Mouse (Mus musculus) limb, embryonic 14.5 days (tissue): ENCODE data around the gene Triobp. TPM values are rescaled to one million over a fixed set of nuclear protein-coding genes. Genes with fewer than 3 reads are reported as not detected.

ENCODE experiments used
- ATAC-seq: fragments of 200-750 bp; cut with Nextera tagmentation; 2 replicates; pipeline ENCODE4 v1.8.0; 2017; ENCODE audit warnings: low read depth, moderate number of reproducible peaks, moderate TSS enrichment; ENCODE audit not compliant: low FRiP score
- DNase-seq: peaks from one replicate; pipeline ENCODE4 v3.0.0-alpha.2; 2015; ENCODE audit warnings: low spot score
- H3K27ac ChIP-seq: fragments of 300-500 bp; sonication (generic); replicated peaks from 2 replicates; pipeline ENCODE4 v1.5.1; 2014; ENCODE audit warnings: low read depth, mild to moderate bottlenecking, low read length, moderate library complexity, mixed read lengths
- H3K27me3 ChIP-seq: fragments of 300-500 bp; sonication (generic); 2 replicates; pipeline ENCODE4 v1.6.1; 2014; ENCODE audit warnings: low read length, mixed read lengths; ENCODE audit not compliant: control insufficient read depth, insufficient read depth
- H3K36me3 ChIP-seq: fragments of 300-500 bp; sonication (generic); 2 replicates; pipeline ENCODE4 v1.6.1; 2014; ENCODE audit warnings: mild to moderate bottlenecking, low read length, moderate library complexity, mixed read lengths; ENCODE audit not compliant: control insufficient read depth, insufficient read depth
- H3K4me1 ChIP-seq: fragments of 300-500 bp; sonication (generic); 2 replicates; pipeline ENCODE4 v1.6.1; 2014; ENCODE audit warnings: antibody characterized with exemption, low read length, mixed read lengths; ENCODE audit not compliant: control insufficient read depth, insufficient read depth
- H3K4me2 ChIP-seq: fragments of 300-500 bp; sonication (generic); replicated peaks from 2 replicates; pipeline ENCODE4 v1.6.1; 2014; ENCODE audit warnings: low read depth, mild to moderate bottlenecking, low read length, moderate library complexity; ENCODE audit not compliant: severe bottlenecking
- H3K4me3 ChIP-seq: fragments of 300-500 bp; sonication (generic); replicated peaks from 2 replicates; pipeline ENCODE4 v1.5.1; 2014; ENCODE audit warnings: low read length
- H3K9ac ChIP-seq: fragments of 300-500 bp; sonication (generic); 2 replicates; pipeline ENCODE4 v1.6.1; 2014; ENCODE audit warnings: mild to moderate bottlenecking, low read depth, low read length, moderate library complexity; ENCODE audit not compliant: severe bottlenecking
- H3K9me3 ChIP-seq: fragments of 300-500 bp; sonication (generic); 2 replicates; pipeline ENCODE4 v1.6.1; 2016; ENCODE audit warnings: low read length; ENCODE audit not compliant: control insufficient read depth
- POLR2A ChIP-seq: fragments of 200-500 bp; IDR thresholded peaks from 2 replicates; pipeline ENCODE4 v1.8.0; 2012; ENCODE audit warnings: inconsistent platforms, mild to moderate bottlenecking, moderate library complexity, borderline replicate concordance; ENCODE audit not compliant: insufficient read depth, insufficient read length; ENCODE audit errors: extremely low read depth
- WGBS: fragments of 180-500 bp; shearing (Covaris S2); extraction: QIAGEN DNeasy Blood & Tissue Kit; methylation state at CpG from one replicate; pipeline ENCODE4 v1.1.7; 2014; 5-methylcytosine and 5-hydroxymethylcytosine counted together
- polyA plus RNA-seq, 2 experiments: library from polyadenylated mRNA; depleted of rRNA in 1 of 2; stranded (reverse) in 1 of 2; unstranded in 1 of 2; fragments of >200 nt; fragmentation: Nextera tagmentation in 1 of 2; extraction: Ambion mirVana in 1 of 2; gene quantifications; 2 replicates each; pipeline versions ENCODE4 v1.2.1 to v1.2.3; 2012 to 2014

The Triobp gene
- polyA plus RNA-seq, 2 experiments, result 44.7 to 64.4 TPM

DNA sequence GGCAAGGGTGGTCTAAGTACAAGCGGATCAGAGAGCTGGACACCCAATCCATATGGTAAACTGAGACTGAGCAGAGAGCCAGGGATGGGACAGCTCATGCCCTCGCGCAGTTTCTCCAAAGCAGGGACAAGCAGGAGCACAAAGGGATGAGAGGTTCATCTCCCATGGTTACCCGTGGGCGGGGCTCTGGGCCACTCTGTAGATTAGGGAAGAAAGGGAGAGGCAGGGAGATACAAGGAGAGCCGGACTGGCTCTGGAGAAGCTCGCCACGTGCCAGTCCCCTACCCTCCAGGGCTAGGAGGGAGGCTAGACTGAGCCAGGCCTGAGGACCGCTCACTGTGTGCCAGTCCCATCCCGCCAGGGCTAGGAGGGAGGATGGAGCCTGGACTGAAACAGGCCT lies 10.2 kb upstream of the Triobp start:
- DNase-seq, result no peak
- no peak for TF ChIP-seq POLR2A
- Histone ChIP-seq H3K9ac (no peak overlapping the region), H3K36me3 (peaks cover 47% of the 10 kb centered on the region), H3K9me3 (no peaks in the 10 kb centered on the region), H3K4me1 (peaks cover 6% of the 10 kb centered on the region), H3K4me3 (no peak overlapping the region), H3K4me2 (no peak overlapping the region), H3K27me3 (no peaks in the 10 kb centered on the region), H3K27ac (no peak overlapping the region)
- 98% methylated on average over 10 of the region's 10 CpGs for WGBS
- ATAC-seq, result no peak

DNA sequence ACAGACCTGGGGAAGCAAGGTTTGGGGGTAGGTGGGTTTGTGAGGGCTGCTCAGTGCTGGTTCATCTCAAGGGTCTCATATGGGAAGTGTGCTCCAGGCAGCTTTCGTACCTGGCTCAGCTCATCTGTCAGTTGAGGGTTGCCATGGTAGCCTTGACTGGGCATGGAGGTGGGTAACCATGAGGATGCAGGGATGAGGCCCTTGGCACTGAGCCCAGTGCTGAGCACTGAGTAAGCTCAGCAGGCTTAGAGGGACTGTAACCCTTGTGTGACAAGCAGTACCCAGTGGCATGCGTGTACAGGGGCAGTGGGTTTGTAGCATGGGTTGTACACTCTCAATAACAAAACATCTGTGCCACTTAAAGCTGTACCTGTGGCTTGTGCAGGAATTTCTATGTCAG lies 9.6 kb upstream of the Triobp start:
- Histone ChIP-seq H3K4me1 (peaks cover 9% of the 10 kb centered on the region), H3K9ac (no peak overlapping the region), H3K4me2 (no peak overlapping the region), H3K27me3 (no peaks in the 10 kb centered on the region), H3K9me3 (no peaks in the 10 kb centered on the region), H3K36me3 (peaks cover 47% of the 10 kb centered on the region), H3K27ac (no peak overlapping the region), H3K4me3 (no peak overlapping the region)
- no peak for TF ChIP-seq POLR2A
- 89% methylated on average over 2 of the region's 2 CpGs for WGBS
- DNase-seq, result no peak
- ATAC-seq, result no peak

DNA sequence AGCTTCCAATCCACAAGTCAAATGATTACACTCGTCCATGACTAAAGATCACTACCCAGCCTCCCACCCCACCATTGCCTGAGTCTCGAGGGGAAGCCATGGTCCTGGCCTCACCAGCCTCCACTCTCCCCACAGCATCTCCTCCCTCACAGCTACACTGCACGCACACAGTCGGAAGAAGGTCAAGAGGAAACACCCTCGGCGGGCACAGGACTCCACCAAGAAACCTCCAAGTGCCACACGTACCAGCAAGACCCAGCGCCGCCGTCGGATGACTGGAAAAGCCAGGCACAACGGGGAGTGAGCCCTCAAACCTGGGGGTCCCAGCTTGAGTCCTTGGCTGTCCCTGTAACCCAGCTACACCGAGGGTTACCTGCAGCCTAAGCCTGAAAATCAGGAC lies 7.2 kb upstream of the Triobp start:
- Histone ChIP-seq H3K9ac (no peak overlapping the region), H3K4me3 (no peak overlapping the region), H3K27ac (no peak overlapping the region), H3K4me1 (peaks cover 9% of the 10 kb centered on the region), H3K9me3 (no peaks in the 10 kb centered on the region), H3K27me3 (no peaks in the 10 kb centered on the region), H3K36me3 (peaks cover 47% of the 10 kb centered on the region), H3K4me2 (no peak overlapping the region)
- TF ChIP-seq POLR2A, result no peak
- ATAC-seq, result no peak
- 95% methylated on average over 13 of the region's 13 CpGs for WGBS
- no peak for DNase-seq

DNA sequence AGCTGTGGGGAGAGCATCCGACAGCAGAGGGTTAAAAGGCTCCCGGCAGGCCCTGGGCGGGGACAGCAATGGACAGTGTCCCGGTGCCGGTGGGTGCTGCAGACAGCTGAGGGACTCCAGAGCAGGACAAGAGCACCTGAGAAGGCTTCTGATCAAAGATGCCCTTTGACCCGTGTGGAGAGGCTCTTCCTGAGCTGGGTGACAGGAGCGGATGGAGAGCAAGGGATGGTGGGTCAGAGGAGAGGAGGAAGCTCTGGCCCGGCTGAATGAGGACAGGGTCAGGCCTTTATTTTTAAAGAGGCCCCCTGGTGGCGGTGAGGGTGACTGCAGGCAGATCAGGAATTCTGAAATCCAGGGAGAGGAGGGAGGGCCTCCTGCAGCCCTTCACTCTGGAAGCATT lies 4.9 kb upstream of the Triobp start:
- DNase-seq, result peak; percentile 72
- ATAC-seq, result peak; percentile 65
- H3K27ac ChIP-seq, result no peak overlapping the region

DNA sequence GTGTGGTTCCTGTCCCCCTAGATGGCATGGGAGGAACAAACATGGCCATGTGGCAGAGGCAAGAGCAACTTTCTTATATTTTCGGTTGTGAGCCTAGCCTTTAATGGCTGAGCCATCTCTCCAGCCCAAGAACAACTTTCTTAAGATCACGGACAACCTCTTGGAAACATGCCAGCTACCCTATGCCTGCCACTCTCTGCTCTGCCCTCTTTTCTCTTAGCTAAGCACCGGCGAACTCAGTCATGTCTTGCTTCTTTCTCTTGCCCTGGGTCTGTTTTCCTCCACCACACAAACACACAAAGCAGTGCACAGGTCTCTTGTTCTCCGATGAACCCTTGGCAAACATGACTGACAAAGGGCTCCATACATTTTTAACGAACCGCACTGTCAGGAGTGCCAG lies 1.3 kb upstream of the Triobp start:
- Histone ChIP-seq H3K27me3 (no peaks in the 10 kb centered on the region), H3K9ac (no peak overlapping the region), H3K36me3 (peaks cover 7% of the 10 kb centered on the region), H3K27ac (no peak overlapping the region), H3K4me1 (peaks cover 19% of the 10 kb centered on the region), H3K4me2 (no peak overlapping the region), H3K4me3 (no peak overlapping the region), H3K9me3 (no peaks in the 10 kb centered on the region)
- ATAC-seq (no peak), DNase-seq (no peak)
- WGBS, result 81% methylated on average over 7 of the region's 7 CpGs
- TF ChIP-seq POLR2A, result no peak

More for the DNA sequence above, 4.9 kb upstream of the Triobp start:
- Histone ChIP-seq H3K4me3 (peak overlapping the region; percentile 33), H3K4me2 (peak overlapping the region; percentile 50), H3K27me3 (no peaks in the 10 kb centered on the region), H3K9ac (peak overlapping the region; percentile 46; the same call in 1 of the 2 replicates), H3K9me3 (no peaks in the 10 kb centered on the region), H3K36me3 (peaks cover 33% of the 10 kb centered on the region), H3K4me1 (peaks cover 9% of the 10 kb centered on the region; the same call in 1 of the 2 replicates)
- TF ChIP-seq POLR2A, result no peak
- 4% methylated on average over 9 of the region's 9 CpGs for WGBS
